Mouse (Mus musculus) liver (tissue): Measurements from ENCODE around the gene Gas7.

Experiments
- DNase-seq: peaks from one replicate; pipeline ENCODE4 v3.0.0-alpha.2; 2020; ENCODE audit warnings: mixed read lengths

Gas7 gene

DNA sequence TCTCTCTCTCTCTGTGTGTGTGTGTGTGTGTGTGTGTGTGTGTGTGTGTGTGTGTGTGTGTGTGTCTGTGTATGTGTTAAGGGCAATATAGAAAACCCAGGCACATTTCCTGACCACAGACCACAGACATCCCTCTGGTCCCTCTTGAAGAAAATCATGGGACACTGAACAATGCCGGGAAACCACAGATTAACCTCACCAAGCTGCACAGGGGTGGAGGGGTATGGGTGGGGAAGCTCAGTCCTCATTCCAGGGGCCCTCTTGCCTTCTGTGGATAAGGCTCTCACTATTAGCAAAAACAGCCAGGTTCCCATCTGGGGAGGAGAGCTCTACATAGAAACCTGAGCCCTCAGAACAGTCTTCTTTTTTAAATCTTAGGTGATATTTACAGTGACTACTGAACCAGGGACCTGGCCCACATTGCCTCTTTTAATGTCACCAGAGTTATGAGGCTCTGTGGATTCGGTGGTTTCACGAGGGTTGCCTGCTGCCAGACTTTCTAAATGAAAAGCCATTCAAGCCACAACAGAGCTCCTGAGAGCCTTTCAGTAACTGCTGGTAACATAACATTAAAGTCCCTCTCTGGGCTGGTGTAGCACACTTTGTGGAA lies 178.5 kb downstream of the Gas7 start:
- no peak for DNase-seq

GRCm38 (mm10) chr11:67636201-67636600 lies 181.0 kb downstream of the Gas7 start:
- no peak for DNase-seq

GRCm38 (mm10) chr11:67636905-67637586 lies 181.8 kb downstream of the Gas7 start:
- DNase-seq, result no peak

- DNase-seq, result no peak
These were observed 183.2 kb downstream of the Gas7 start for GRCm38 (mm10) chr11:67638401-67638800.

DNA sequence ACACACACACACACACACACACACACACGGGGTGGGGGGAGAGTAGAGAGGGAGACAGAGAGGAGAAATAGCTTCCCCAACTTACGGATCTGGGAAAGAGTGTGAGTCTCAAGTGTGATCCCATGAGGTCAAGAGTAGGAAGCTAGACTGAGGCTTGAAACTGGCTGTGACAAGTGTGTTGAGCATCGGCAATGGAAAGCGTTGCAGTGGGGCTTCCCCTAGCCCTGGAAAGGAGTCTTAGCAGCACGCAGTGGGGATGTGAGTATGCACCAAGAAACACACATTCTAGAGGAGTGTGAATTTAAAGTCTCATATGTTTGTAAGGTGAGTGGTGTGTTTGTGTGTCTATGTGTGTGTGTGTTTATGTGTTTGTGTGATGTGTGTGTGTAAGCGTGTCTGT lies 185.1 kb downstream of the Gas7 start:
- no peak for DNase-seq

DNA sequence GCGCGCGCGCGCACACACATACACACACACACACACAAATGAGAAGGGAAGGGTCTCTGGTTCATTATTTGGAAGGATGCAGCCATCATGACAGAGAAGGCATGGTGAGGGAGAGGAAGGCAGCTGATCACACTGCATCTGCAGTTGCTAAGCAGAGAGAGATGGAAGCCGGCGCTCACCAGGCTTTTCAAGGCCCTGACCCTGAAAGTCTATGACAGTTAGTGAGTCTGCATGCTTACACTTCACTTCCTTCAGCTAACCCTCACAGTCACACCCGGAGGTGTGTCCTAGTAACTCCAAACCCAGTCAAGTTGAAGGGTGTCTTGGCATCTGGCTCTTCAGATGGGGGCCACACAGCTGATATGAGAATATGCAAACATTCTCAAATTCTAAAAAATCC lies 187.2 kb downstream of the Gas7 start:
- no peak for DNase-seq

GRCm38 (mm10) chr11:67642835-67643234 lies 187.6 kb downstream of the Gas7 start:
- no peak for DNase-seq

DNA sequence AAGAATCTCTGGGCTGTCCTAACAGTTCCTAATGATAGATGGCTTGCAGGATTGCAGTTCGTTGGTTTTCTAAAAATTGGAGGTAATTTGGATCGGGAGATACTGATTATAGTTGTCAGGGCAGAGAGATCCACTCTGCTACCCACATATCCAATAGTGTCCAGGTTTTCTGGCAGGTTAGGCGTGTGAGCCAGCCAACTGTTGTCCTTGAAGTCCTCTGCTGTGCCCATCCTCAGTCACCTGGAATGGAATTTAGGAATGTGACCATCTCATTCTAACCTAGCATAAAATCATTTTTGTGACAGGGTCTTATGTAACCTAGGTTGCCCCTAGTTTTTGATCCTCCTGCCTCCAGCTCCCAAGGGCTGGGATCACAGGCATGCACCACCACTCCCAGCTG lies 188.2 kb downstream of the Gas7 start:
- no peak for DNase-seq

GRCm38 (mm10) chr11:67644632-67645149 lies 189.5 kb downstream of the Gas7 start:
- DNase-seq, result no peak

DNA sequence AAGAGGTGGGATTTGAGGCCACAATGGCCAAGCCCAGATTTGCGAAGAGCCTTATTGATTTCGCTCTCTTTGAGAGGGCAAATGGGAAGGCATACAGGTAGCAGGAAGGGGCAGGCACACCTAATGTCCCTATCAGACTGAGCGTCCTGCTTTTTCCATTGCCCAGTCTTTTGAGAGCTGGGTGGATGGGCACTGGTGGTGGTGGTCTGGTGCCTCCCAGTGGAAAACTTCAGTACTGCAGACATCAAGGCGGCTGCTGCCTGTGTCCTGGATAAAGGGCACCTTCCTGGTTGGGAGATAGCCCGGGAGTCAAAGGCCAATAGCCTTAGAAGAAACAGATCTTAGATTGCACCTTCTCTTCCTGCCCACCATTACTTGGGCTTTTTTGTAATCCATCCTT lies 192.5 kb downstream of the Gas7 start:
- peak; percentile 46 for DNase-seq

DNA sequence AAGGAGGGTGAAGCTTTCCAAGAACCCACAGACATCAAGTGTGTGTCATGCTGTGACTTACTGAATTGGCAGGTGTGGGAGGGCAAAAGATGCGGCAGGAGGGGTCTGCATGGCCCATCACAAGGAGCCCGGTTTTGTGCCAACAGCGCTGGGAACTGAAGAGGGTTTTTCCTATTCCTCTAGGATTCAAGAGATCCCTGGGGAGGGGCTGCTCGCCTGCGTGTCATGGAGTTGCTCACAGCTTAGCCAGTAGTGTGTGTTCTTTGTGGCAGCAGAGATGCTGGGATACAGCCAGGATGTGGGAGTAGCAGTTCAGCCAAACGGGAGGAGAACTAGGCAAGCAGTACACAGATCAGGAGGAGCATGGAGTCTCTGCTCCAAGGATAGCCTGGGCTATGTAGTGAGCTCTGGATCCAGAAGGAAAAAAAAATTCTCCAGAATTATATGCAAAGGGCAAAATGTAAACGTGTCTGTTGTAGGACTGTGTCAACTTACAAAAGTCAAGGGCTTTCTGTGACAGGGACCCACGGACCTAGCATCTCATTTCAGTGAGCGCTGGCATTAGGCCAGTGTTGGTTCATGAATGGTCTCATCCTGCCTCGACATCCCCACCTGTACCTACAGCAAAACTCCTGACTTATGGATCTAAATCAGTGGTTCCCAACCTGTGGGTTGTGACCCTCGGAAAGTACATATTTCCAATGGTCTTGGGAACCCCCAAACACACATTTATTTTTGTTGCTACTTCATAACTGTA lies 193.6 kb downstream of the Gas7 start:
- no peak for DNase-seq

- DNase-seq, result no peak
These were observed 194.9 kb downstream of the Gas7 start for GRCm38 (mm10) chr11:67649971-67650707.

GRCm38 (mm10) chr11:67651731-67652130 lies 196.5 kb downstream of the Gas7 start:
- DNase-seq, result no peak

GRCm38 (mm10) chr11:67652194-67652892 lies 197.1 kb downstream of the Gas7 start:
- DNase-seq, result peak; percentile 24

DNA sequence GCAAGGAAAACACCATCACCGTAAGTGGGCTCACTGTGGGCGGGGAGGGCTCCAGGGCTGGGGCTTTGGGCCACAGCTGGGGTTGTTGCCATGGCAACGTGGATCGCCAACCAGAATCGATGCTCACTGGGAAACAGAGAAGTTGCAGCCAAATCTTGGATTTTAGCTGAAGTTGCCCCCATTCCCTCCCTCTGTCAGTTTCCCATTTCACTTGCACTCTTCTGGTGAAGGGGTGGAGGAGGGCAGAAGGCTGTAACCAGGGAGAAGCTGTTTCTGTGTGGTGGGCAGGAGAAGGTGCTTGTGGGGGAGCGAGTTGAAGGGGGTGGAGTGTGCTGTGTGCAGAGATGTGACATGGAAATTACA lies 197.6 kb downstream of the Gas7 start:
- no peak for DNase-seq

GRCm38 (mm10) chr11:67653521-67654090 lies 198.4 kb downstream of the Gas7 start:
- no peak for DNase-seq

DNA sequence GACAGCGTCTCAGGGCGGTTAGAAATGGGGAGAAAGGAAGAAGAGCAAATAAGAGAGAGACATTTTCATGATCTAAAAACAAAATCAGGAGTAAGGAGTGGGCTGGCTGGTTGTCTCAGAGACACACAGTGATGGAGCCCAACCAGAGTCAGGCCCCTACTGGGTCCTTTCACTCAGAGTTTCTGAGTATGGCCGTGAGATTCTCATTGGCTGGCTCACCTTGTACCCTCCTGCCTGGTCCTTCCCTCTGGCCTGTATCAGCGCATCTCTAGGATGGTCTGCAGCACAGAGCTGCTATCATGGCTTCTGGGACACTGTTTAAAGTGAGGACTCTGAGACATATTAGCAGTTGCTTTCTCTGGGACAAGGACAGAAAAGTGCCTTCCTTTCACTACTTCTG lies 199.3 kb downstream of the Gas7 start:
- no peak for DNase-seq

DNA sequence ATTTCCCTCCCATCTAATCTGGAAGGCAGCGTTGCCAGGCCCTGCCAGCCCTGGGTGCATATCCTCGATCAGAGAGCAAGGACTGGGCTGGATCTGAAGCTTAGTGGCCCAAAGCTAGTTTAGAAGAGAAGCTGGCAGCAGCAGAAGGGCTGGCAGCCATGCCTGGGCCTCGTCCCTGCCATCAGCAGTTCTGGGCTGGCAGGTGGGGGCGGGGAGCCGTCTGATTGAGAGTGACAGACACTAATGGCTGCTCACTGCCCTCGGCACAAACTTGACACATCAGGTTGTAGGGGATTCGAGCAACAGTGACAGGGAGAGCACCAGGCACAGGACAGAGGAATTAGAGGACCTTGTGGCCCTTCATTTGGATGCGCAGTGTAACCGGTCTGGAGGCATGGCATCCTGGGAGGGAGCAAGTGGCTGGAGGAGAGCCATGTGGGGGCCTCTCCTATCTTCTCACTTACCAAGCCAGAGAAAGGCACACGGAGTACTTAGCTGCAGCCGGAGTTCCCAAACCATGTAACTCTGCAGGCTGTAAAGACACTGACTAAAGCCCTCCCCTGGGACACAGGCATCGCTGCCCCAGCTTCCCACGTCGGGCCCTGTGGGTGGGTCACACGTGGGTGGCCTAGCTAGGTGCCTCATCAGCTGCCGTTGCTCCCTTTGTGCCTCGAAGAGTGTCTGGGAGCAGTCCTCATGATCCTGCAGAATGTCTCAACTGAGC lies 200.2 kb downstream of the Gas7 start:
- no peak for DNase-seq

- DNase-seq, result no peak
These were observed 201.1 kb downstream of the Gas7 start for GRCm38 (mm10) chr11:67656366-67656765.

DNA sequence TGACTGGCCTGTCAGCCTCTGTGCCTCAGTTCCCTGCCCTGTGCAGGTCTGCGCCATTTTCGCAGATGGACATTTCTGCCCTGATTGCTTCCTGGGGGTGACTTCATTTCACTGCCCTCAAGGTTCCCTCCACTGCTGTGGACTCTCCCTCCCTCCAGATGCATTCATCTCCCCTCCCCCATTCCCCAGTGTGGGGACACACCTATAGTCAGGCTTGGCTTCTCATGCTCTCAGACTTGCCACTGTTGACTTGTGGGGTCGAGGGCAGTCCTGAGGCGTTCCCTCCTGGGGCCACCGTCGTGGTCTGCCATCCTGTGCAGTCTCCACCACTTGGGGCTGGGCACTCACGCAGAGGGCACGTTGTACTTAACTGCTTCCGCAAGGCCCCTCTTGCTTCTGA lies 201.6 kb downstream of the Gas7 start:
- DNase-seq, result no peak

DNA sequence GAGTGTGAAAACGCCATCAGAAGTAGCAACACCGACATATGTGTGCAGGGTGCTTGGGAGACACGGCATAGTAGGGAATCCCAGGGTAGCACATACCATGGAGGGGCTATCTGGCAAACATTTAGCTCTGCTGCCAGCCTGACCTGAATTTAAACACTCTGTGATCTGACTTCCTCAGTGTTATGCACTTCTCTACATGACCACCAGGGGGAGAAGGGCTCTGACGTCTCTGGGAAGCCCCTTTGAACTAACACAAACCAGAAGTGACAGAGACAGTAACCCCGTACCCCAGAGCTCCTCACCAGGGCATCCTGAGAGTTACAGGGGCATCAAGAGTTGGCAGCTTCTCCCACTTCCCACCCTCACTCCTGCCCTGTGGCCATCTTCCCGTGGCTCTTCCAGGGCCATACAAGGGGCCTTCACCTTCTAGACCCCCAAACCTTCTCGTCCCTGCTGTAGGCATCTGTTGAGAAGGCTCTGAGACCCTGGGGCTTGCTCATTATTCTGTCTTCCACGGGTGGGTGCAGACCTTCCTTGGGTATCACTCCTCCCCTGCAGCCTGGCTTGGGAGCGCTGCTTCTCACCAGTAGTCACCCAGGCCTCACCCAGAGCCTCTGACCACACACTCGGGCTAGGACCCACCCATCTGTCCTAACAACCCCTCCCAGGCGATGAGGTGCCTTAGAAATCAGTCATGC lies 202.6 kb downstream of the Gas7 start:
- peak; percentile 20 for DNase-seq
